Mouse (Mus musculus): ENCODE measurements at regions not wholly inside any gene's neighbourhood (a gene's known extent, or its start where the extent isn't known, plus 50 kb on each side); places are given as distances from the start of the nearest gene placed in this dataset.

DNA sequence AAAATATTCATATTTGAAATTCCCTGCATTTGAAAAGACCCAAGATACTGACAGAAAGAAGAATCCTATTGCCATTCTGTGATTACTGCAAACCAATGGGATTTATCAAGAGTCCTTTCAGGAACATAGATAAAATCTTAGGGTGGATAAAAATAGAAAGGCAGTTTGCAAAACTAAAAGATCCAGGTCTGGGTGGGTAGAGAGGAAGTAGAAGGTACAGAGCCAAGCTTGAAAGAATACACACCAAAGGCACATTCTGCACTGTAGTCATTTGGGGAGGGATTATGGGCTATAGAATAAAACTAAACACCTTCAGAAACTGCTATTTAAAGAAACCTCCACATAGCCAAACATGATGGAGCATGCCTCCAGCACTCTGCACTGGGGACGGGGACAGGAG lies 288.5 kb upstream of the 4930412O13Rik start:
- no peak for DNase-seq

DNA sequence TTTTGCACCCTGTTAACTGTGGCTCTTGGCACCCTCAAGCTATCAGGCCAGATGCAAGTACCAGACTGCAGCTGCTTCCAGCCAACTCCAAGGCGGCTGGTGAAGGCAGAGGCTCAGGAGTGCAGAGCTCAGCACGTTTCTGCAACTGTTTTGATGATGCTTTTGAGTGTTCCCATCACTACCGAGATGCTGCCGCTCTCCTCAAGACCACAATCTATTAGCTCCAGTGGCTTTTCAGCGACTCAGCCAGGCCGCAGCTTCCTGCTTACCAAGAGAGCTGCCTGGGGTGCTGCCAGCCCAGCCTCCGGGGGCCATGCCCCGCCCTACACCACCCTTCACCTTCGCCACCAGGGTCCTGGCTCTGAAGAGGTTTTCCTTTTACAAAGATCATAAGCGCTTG lies 287.1 kb upstream of the 4930412O13Rik start:
- DNase-seq: peak; percentile 33

GRCm38 (mm10) chr2:9595236-9595850 lies 285.7 kb upstream of the 4930412O13Rik start:
- DNase-seq: peak; percentile 5

DNA sequence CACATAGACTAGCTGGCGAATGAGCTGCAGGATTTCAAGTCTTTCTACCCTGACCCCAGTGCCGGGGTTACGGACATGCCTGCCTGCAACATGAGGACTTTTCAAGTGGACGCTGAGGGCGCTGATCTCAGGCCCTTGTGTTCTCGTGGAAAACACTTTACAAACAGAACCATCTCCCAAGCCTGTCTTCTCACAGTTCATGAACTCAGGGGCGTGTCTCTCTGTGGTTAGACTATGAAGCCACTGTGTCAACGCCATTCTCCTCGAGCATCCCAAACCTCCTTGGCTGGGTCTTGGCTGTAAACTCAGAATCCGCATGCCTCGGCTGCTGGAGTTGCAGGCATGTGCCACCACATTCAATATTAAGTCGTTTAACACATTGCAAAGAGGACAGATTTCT lies 284.9 kb upstream of the 4930412O13Rik start:
- DNase-seq: no peak

DNA sequence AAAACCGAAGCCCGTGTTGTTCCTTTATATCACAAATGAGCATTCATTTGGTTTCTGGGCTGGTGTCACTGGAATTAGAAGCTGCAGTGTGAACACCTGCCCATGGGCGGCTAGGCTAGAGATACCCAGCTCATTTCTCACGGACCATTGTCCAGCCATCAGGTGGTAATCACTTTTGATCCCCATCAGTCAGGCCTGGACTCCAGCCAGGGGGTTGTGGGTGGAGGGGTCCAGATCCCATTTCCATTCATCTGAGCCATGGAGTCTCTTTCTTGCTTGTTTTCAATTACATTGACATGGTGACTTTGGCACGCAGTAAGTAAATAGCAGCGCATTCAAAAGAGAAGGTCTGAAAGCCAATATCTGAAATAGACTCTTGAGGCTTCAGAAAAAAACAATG lies 276.1 kb upstream of the 4930412O13Rik start:
- no peak for DNase-seq

- no peak for DNase-seq
These were observed 273.5 kb upstream of the 4930412O13Rik start for GRCm38 (mm10) chr2:9607547-9607946.

DNA sequence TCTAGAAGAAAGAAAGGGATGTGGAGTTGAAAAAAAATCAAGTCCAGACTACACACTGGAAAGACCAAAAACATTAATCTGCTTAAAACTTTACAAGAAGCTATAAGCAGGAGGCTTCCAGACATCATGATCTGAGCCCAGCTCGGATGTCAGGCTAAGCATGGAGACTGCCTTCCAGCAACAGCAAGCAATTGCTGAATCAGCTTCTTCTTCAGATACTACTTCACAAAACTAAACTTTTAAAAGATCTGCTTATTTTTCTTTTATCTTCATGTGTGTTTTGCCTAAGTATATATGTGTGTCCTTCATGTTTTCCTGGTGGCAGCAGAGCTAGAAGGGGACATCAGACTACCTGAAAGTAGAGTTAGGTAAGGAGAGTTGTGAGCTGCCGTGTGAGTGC lies 266.6 kb upstream of the 4930412O13Rik start:
- DNase-seq: no peak

DNA sequence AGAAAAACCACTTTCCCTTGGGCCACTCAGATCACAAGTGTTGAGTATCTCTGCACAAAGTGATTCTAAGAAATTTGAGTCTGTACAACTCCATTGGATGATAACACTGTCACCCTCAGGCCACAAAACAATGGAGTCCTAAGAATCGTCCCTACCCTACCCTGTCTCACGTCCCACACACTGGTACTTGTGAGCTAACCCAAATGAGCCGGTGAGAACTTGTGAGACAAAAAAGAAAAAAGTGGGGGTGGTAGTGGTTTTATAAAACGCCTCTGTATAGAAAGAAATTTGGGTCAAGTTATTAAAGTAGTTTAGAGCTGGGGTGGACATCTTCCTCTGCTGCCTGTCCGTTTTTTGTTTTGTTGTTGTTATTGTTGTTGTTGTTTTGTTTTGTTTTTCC lies 264.8 kb upstream of the 4930412O13Rik start:
- no peak for DNase-seq

DNA sequence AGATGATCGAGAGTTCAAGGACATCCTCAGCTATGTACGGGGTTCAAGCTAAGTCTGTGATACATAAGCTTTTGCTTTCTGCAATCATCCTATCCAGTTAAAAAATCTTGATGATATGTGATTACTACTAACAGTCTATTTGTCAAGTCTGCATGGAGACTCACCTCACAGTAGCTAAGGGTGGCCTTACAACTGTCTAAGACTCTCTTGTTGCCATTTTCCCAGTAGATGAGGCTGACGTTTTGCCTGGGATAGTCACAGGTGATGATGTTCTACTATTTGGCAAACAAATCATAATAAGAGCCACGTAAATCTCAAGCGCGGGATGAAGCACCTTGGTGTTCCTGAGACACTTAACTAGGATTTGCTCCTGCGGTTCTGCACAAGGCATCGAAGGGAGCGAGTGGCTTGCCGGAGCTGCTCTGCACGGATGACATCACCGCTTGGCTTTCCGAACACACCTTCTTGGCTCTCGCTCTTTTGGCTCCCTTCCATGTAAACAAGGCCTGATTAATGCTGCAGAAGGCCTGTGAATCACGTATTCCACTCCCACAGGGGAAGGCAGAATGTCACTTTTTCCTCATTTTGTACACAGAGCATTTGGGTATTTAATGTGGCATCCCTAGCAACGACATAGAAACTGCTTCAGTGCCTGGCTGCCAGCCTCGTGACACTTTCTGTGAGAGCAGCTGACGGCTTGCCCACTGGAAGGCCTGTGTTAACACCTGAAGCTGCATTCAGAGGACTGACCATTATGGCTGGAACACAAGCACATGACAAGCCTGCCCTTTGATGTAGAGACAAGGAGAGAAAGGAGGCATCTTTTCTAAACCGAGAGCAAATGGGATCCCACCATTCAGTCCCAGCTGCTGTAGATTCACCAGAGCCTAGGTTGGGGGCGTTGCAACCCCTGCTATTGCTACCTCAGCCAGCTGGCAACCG lies 260.5 kb upstream of the 4930412O13Rik start:
- peak; percentile 49 for DNase-seq

DNA sequence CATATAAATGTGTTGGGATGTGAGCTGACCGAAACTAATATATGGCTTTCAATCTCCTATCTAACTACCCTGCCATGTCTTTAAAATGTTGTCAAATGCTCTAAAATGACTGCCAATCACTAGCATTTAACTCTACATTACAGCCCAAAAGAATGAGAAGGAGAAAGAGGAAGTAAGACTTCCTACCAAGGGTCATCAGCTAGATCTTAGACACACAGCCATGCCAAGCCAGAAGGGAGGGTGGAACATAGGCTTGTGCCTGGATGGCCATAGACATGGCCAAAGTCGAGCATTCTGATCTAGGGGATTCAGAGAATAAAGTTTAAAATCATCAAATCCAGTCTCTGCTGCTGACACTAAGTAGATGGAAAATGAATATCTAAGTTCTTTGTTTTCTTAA lies 257.4 kb upstream of the 4930412O13Rik start:
- DNase-seq: no peak

DNA sequence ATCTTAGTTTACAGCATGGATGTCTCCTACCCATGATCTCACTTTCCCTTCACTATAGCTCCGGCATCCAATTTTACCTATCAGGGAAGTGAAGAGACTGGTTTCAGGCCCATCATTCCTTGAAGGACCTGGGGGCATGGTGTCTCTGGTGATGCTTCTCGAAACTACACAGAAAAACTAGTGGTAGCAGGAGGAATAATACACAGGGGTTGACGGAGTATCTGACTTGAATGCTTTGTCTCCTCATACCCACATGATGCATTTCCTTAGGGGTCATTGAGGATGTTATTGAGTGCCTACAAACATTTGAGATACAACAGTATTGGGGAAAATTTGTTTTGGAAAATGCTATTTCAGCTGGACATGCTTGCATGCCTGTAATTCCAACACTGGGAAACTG lies 253.0 kb upstream of the 4930412O13Rik start:
- DNase-seq: no peak

DNA sequence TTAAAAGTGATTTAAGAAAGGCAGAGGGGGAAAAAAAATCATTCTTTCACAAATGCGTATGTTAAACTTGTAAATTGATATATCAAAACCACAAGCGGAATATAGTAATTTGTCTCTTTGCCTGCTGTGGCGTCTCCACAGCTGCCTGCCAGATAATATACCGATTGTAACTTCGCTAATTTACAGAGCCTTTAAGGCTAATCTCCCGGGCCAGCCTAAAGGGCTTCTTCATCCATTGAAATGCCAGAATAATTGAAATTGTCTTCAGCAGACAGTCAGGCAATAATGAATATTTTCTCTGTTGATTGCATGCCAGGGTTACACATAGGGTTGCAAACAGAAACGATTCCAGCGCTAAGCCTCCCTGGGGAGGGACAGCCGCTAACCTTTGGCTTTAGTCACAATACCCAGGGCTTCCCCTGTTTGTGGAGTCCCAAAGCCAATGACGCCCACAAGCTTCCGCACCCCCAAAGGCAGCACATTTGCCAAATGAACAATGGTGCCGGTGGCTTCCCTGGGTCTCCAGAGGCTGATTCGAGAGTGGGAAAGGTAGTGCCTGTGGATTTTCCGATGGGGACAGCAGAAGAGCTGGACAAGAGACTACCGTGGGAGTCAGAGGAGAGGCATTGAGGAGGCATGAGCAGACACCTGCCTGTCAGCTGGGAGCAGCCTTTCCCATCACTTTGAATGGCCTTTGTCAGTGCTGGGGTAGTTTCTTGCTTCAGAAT lies 248.2 kb upstream of the 4930412O13Rik start:
- peak; percentile 46 for DNase-seq

DNA sequence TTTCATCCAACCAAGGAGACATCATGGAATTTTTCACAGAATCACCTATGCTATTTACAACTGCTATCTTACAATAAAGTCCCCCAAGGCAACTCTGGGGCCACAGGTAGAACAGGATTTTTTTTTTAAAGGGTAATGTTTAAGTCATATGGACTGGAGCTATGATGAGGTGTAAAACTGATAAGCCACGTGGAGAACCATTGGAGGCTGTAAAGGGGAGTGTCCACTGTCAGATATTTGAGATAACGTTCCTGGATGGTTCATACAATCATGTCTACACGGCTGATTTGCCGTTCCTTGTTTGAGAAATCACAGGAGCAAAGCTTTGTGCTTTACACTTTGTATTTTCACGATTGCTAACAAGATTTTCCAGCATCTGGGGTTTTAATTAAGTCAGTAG lies 241.8 kb upstream of the 4930412O13Rik start:
- DNase-seq: no peak

DNA sequence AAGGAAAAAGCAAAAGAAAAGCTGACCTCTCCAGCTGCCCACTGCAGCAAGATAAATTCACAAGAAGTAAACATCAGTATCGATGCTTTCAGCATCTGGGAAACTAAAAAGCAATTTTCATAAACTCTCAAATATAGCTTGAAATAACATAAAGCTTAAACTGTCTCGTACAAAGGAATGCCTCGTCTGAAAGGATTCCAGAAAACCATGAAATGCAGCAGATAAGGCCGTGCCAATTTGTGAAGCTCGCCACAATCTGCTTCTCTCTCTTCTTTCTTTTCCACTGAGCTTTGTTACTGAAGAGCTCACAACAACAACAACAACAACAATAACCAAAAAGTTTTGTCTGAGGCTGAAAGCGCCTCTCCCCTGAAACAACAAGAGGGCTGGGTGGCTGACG lies 239.4 kb upstream of the 4930412O13Rik start:
- no peak for DNase-seq

GRCm38 (mm10) chr2:9642411-9642810 lies 238.6 kb upstream of the 4930412O13Rik start:
- DNase-seq: no peak

DNA sequence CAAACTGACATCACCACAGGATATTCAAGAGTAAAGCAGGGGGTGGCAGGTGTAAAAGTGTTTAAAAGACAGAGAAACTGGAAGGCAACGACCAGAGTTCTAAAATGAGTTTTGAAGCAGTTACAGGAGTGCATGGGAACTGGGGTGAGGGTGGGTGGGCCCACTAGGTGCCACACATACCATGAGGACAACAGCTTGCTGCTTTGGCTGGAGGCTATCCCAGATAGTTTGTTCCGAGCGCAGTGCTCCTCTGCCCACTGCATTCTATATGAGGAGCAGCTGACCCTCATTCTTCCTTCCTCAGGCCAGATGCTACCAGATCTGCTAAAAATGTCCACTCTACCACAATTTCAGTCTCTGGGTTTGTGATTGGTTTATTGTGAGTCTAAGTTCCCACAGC lies 234.6 kb upstream of the 4930412O13Rik start:
- DNase-seq: no peak

DNA sequence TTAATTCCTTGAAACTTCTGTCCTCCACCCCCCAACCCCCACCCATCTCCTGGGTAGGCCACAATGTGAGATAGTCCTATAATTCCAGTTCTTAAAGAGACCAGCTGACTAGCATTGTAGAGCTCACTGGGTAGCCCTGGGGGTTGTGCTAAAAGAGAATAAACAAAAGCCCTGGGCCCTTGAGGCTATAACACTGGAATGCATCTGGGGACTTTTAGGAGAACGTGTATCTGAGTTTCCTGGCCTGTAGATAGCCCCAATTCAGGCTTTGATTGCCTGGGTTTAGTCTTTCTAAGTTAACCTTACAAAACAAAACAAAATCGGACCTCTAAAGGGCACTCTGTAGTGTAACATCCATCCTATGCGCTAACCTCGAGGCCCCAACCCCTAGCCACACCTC lies 234.1 kb upstream of the 4930412O13Rik start:
- DNase-seq: no peak

DNA sequence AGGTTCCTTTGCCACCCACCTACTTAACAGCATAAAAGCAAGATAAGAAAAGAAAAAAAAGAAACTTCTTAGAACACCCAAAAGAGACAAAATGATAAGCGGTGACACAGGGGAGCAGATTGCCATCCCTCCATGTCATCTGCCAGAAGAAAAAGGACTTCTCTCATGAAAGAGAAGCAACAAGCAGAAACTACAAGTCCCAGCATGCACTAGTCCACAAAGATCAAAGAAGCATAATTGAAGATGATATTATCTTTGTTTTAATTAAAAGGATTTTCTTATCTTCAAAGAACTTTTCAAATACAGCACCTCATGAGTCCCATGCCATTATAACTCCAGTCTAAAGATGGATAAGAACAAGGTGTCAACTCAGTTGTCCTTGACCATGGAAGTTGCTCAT lies 231.0 kb upstream of the 4930412O13Rik start:
- no peak for DNase-seq

- no peak for DNase-seq
These were observed 222.2 kb upstream of the 4930412O13Rik start for GRCm38 (mm10) chr2:9658880-9659279.

DNA sequence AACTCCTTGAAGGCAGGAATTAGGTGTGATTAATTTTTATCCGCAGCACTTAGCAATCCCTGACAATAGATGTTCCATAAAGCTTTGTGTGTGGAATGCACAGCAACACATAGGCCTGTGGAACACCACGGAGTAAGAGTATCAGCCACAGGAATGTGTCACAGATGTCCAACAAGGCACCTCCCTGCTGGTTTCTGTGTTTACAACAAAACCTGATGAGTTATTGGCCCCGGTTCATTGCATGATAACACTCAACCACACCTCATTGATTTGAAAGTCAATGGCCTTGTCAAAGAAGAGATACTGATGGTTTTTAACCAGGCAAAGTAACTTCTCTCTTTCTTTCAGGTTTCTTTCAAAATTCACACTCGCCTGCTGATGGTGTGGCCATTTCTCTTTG lies 211.4 kb upstream of the 4930412O13Rik start:
- DNase-seq: no peak

DNA sequence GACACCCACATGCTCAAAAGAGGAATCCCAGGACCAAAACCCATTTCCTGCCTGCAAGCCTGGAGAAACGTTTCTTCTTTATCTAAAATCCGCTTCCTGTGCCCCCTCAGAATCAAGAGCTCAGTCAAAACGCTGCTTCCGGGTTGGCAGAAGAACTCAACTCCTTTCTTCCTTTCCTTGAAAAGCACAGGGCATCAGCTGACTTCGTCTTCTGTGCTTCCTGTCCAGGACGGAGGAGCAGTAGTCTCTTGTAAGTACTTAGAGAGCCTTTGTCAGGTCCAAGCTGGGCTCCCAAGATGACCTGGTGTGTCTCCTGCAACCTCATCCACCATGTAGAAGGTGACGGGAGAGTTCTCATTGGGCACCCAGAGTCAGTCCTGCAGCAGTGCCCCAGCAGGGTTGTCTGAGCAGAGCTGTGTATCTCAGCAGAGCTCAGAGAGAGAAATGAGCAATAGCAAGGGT lies 199.3 kb upstream of the 4930412O13Rik start:
- DNase-seq: no peak

DNA sequence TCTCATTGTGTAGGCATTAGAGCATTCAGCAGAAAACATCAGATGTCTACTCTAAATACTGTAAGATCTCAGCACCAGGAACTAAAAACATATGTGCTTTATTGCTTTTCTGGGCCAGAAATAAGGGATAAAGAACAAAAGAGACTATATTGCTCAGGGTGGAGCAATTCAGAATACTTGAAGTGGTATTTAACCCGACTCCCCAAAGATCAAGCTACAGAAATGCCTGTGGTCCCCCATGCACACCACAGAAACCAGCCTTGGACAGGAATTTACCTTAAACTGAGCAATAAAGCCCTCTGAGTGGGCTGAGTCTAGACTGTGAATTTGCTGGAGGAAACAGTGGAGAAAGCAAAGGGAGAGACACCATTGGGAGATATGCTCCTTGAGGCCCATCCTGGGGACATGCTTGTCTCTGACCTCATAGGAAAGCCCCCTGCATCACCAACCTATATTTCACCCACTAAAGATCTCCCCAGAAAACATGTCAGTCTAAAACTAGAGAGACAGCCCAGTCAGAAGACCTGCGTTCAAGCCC lies 197.3 kb upstream of the 4930412O13Rik start:
- no peak for DNase-seq

DNA sequence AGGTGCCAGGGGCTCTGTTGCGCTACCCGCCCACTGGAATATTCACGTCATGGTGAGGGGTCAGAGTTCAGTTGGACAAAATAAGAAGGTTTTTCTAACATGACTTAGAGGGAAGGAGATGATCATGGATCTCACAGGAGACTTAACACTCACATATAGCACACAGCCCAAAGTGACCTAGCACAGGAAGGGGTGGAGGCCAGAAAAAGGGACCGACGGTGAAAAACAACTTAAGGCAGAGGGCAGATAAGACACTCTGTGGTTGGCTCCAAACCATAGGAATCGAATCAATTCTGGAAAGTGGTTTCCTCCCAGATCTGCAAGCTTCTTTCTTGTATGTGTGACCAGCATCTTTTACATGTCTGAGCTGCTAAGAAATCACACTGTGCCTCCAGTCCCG lies 192.9 kb upstream of the 4930412O13Rik start:
- DNase-seq: no peak

Data from gastrocnemius, postnatal 25 days (tissue).